Mouse (Mus musculus) adrenal gland, postnatal 10 days (tissue): Measurements from ENCODE around the gene Gm49318. TPM values are rescaled to one million over a fixed set of nuclear protein-coding genes. Genes with fewer than 3 reads are reported as not detected.
"Not testable (repeated sequence)": the region's sequence is repeated elsewhere in the genome, so short reads cannot be mapped to it uniquely, and the experiment has no call there.

Experiments used
- DNase-seq: peaks from one replicate; pipeline ENCODE4 v3.0.0; 2021; ENCODE audit warnings: mixed read lengths
- long read RNA-seq, 2 experiments: library from polyadenylated mRNA; stranded (forward); transcript quantifications; one replicate each; pipeline ENCODE4 v2.0.0; 2021
- total RNA-seq, 2 experiments: library from RNA; stranded (reverse); gene quantifications; 2 replicates each; pipeline ENCODE4 v1.2.3; 2021

The Gm49318 gene
- total RNA-seq: not detected
- long read RNA-seq, experiment 1: 0 reads
- long read RNA-seq, experiment 2: 0 reads

DNA sequence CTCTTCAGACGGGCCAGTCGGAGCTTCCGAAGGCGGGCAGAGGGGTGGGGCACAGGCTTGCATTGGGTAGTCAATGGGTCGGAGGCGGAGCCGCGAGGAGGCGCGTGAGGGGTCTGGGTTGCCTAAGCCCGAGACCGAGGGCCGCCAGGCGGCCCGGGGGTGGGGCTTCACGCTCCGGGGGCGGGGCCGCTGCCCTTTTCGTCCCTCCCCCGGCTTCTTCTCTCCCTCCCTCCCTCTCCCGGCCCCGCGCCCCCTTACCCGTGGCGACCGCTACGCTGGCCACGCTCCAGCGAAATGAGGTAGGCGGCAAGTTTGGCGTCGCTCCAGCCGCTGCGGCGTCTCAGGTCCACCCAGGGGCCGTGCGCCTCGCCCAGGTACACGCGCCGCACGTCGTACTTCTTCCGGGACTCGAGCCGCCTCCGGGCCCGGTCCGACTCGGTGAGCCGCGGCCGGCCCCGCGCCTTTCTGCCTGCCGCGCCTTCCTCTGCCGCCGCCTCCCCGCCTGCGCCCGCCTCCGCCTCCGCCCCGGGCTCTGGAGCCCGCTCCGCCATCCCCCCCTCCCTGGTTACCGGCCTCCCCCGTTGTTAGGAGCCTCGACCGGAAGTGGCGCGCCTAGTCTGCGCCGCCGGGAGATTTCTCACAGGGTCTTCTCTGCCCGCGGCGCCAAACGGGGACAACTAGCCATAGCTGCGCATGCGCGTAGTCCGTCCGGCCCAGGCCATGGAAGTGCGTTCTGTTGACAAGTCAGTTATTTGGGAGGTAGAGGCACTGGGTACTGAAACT, at the start of gene Gm49318, which contains the start of gene Zfp653:
Gene Gm49318, minus strand, starts transcription at position 469 of the 783 bp plus-strand sequence.
Gene Zfp653, minus strand, starts transcription at position 586 of the 783 bp plus-strand sequence.
- DNase-seq: peak; percentile 97

DNA sequence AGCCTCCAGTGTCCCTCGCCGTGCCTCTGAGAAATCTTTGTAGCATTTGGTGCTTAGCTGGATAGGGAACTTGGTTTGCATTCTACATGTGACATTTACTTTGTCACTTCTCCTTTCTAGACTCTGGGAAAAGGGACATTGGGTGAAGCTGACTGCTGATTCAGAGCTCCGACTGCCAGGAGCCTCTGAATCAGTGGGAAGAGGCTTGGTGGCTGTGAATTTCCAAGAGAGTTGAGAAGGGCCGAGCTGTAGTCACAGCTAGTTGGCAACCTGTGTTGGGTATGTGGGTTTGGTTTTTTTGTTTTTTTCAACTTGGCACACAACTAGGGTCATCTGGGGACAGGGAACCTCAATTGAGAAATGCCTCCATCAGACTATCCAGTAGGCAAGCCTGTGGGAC, 48.5 kb upstream of the Gm49318 start:
- peak; percentile 46 for DNase-seq

DNA sequence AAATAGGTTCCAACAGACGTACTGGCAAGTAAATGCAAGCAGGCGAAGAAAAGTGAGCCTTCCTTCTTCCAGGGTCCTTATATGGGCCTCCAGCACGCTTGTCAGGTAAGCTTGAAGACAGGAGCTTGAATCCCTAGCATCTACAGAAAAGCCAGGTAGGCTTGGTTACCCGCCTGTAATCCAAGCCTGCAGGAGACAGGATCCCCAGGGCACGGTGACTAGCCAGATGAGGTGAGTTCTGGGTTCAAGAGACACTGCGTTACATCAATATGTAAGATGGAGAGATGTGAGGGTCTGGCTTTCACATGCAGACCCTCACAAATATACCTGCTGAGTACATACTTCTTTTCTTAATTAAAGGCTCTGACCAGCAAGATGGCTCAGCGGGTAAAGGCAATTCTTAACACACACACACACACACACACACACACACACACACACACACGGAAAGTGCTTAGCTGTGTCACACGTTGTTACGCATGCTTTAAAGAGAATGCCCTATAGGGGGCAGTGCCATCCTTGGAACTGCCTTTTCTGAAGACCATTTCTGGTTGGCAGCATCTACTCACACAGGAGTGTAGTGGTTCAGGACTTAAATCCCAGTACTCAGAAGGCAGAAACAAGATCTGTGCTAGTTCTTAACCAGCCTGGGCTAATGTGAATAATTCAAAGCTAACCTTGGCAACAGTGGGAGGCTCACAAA, 46.8 kb upstream of the Gm49318 start:
- peak; percentile 71 for DNase-seq

DNA sequence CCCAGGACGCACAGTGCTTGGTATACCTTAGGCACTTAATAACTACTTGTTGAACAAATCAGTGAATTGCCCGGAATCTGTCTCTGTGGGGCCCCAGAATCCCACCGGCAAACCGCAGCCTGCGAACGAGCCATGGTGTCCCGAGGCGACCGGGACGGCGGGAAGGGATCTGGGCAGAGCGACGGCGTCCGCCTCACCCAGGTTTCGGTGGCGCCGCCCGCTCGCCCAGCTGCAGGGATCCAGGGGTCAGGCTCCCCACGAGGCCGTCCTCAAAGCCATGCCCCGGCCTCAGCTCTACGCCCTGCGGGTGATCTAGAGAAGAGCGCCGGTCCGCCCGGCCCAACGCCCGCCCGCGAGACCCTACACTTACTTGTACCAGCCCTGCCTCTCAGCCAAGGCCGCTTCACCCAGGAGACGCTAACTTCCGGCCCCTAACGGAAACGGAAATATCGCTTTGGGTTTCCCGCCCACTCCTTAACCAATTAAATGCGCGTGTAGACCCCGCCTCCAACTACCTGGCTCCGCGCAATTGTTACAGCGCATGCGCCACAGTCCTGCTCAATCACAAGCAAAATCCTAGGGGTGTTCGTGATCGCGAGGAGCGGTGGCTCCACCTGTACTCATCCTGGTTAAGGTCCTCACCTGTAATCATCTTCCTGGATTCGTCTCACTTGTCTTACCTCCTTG, 45.8 kb upstream of the Gm49318 start, which contains the start of gene Elof1:
Gene Elof1, minus strand, starts transcription at position 433 of the 687 bp plus-strand sequence.
- peak; percentile 94 for DNase-seq

DNA sequence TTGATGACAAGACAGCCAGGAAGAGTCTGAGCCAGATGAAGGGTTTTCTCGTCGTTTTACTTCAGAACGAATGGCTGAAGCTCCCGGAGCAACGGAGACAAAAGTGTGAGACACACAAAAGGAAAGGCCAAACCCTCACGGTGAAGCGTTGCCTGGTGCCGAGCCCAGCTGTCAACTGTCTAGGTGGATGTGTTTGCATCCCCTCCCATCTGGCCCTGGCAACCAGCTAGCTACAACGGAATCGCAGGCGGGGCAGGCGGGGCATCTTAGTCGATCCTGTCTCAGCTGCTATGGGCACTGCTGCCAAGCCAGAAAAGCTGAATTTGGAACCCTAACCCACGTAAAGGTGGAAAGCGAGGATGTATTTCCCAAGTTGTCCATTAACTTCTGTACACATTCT, 45.0 kb upstream of the Gm49318 start:
- DNase-seq: no peak

DNA sequence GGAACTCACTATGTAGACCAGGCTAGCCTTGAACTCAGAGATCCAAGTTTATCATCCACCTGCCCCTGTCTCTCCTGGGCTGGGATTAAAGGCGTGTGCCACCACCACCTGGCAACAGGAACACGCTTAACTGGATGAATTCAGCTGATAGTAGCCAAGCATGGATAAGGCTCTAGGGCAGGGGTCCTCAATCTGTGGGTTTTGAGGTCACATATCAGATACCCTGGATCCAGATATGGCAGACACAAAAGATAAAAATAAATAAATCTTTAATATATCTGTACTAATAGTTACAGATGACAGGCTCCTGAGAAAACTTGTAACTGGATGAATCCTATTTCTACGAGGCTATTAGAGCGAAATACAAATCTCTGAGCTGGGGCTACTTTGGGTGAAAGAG, 44.6 kb upstream of the Gm49318 start:
- no peak for DNase-seq

DNA sequence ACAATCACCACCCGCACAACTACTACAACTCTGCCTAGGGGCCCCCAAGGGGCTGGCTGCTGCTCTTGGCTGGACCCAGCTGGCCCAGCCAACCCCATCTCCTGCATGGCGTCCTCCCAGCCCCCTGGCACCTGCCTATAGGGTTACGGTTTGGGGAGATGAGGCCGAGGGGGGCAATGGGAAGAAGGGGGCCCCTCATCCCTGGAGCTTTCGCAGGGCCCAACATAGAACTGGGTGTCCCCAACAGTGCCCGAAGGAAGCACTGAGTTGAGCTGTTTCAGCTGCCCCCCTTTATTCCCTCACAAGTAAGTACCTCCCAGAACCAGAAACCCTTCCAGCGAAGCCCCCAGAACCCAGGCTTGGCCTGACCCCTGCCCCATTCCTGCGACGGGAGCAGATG, 37.1 kb upstream of the Gm49318 start:
- no peak for DNase-seq

DNA sequence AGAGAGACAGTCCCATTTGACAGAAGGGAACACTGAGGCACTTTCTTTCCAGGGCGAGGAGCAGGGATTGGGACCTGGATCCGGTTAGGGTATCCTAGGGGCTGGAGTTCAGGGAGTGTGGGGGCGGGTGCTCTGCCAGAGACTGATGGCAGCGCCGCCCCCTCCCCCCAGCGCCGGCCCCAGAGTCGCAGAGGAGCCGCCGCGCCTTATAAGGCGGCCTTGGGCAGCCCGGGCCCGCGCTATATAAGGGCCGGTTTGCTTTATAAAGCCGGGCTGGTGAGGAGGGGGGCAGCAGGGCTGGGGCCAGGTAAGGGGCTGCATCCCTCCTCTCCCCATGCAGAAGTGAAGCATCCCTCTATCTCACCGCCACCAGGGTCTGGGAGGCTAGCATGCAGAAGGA, 28.9 kb upstream of the Gm49318 start:
- no peak for DNase-seq

DNA sequence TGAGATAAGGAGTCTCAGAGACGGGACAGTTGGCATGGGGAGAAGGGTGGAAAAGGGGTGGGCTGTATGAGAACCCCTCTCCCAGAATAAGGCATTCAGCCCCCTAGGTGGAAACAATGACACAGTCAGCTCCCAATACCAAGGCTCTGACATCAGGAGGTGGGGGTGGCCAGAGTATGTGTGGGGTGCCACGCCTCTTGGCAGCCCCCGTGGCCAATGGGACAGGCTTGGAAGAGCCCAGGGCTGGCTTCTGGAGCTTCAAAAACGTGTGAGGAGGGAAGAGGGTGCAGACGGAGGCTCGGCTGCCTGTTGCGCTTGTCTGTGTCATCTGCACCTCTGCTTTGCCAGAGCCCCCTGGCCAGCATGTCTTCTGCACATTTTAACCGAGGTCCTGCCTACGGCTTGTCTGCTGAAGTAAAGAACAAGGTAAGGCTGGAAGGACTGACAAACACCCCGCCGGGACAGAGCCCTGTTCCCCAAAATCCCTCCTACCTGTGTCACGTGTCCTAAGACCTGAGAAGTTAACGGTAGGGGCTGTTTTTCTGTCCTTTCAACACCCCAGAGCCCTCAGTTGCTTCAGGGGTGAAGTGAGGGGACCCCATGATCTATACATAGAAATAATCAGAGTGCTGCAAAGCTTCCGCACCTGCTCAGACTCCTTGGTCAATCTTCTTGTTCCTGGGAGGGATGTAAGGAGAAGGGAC, 28.1 kb upstream of the Gm49318 start, which contains the start of gene Cnn1:
Gene Cnn1, plus strand, starts transcription at position 224 of the 704 bp plus-strand sequence.
- DNase-seq: peak; percentile 46

DNA sequence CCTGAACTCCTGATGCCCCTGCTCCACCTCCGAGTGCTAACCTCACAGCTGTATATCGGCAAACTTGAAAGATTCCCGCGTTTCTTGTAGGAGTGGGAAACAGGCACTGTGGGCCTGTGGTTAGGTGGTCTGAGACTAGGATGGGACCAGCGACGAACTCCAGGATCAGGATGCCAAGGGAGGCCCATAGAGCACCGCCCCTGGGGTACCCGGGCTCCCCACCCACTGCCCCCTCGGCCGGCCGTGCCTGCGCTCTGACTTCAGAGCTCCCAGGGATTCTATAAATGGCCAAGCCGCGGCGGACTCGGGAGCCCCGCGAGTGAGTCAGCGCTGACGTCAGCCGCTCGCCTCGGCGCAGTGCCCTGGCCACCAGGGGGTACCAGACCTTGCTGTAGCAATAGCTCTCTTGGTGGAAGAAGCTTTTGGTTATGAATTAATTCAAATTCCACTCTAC, 24.8 kb upstream of the Gm49318 start:
- DNase-seq: peak; percentile 94

DNA sequence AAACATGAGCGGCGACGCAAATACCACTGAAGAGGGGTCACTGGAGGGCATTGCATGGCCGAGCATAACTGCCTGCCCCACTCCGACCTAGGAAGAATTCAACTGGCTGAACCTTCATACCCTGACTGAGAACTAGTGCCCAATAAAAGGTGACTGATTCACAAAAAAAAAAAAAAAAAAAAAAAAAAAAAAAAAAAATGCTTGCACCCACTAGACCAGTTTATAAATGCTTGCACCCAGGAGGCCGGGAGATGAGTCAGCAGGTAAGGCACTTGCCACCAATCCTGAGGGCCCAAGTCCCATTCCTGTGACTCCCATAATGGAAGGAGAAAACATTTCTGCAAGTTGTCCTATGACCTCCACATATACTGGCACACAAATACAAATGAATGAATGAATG, 21.7 kb upstream of the Gm49318 start:
- DNase-seq: no peak

DNA sequence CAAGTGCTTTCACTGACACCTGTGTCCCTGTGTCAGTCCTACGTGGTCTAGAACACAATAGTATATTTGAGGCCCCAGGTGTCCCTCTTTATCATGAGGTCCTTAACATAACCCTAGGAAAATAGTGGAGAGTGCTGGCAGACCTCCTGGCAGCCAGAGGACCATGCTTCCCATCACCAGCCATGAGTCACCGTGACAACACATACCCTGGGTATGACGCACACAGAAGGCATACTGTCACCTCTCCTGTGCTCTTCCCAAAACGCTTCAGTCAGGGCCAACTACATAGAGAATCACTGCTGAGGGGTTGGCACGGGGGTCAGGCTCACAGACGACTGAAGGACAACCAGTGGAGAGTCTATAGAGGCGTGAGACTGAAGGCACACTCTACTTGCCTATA, 18.9 kb upstream of the Gm49318 start:
- peak; percentile 51 for DNase-seq

DNA sequence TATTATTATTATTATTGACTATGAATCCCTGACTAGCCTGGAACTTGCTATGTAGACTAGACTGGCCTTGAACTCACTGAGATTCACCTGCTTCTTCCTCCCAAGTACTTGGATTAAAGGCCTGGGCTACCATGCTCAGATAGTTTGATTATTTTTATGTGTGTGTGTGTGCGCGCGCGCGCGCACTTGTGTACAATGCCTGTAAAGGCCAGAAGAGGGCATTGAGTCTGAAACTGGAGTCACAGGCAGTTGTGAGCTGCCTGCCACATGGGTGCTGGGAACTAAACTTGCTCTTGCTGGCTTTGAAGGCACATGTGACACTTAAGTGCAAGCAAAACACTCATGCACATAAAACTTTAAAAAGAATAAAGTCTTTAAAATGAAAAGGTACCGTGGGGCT, 18.2 kb upstream of the Gm49318 start:
- DNase-seq: no peak

DNA sequence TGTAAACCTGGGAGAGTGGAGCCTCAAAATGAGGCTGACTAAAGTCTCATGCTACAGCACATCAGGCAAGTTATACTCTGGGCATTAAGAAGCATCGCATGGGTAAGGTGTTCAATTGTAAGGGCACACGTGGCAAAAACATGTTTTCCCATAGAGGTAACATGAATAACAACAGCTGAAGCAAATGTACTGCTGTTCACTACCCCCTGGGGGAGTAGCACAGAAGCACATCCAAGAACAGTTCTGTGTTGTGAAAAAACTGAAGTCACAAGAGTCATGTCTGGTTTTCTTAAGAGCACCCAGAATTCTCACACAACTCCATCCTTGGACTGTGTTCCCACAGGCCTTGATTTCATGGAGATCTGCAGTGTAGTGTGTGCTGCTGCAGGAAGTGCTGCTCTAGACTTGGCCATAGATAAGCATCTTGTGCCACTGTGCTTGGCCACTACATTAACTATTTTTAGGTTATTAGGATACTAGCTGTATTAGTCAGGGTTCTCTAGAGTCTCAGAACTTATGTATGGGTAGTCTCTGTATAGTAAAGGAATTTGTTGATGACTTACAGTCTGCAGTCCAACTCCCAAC, 16.1 kb upstream of the Gm49318 start:
- no peak for DNase-seq

DNA sequence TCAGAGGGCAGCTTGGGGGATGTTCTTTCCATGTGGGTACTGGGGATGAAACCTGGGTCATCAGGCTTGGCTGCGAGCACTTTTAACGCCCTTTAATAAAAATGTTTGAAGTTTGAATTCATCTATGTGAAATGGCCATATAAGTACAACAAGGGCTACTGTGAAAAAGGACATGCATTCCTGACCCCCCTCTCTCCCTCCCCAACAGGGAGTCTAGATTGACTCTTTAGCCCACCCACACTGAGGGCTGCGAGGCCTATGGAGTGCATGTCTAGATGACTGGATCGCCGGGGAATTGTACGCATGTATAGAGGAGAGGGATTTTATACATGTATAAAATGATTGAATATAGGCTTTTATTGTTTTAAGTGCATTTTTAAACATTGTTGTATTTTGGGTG, 15.0 kb upstream of the Gm49318 start:
- DNase-seq: no peak

DNA sequence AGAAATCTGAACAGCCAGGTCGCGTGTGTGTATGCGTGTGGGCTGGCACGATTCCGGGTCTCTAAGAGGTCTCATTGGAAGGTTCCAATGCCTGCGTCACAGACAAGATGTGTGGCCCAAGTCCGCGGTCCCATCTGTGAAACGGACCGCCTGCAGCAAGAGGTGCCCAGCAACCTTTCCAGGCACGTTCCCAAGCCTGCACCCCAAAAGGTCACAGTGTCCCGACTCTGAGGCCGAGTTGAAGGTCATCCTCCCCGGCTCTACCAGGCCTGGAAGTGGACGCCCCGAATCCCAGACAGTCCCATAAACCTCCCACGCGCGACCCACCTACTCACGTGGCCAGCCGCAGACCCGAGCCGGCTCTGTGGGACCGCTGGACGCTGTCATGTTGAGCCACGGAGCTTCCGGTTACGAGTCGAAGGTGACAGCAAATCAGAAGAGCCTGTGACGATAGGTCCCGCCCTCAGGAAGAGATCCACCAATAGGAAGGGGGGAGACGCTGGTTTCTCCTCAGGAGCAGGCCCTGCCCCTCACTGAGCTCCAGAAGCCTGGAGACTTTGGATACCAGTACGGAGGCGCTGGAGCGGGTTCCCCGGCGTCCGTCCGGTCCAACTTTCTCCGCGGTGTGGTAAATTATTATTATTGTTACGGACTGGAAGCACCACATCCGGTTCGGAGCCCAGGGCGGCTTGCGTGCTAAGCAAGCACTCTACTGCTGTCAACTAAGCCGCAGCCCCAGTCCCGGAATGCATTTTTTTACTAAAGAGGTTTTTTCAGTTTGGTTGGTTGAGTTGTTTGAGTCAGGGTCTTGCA, 14.2 kb upstream of the Gm49318 start, which contains the start of gene Ecsit:
Gene Ecsit, minus strand, starts transcription at position 417 of the 813 bp plus-strand sequence.
- peak; percentile 92 for DNase-seq

DNA sequence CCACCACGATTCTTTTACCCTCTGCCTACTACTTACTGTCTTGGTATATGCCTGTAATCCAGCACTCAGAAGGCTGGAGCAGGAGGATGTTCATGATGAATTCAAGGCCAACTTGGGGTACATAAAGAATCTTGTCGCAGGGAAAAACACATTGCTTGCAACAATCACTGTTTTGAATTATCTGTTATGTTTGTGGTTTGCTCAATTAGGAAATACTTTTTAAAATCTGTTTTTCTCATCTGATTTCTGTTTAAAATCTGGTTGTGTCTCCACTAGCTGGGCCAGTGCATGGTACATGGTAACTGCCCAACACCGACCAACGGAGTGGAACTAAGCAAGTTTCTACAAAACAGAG, 13.6 kb upstream of the Gm49318 start:
- DNase-seq: no peak

DNA sequence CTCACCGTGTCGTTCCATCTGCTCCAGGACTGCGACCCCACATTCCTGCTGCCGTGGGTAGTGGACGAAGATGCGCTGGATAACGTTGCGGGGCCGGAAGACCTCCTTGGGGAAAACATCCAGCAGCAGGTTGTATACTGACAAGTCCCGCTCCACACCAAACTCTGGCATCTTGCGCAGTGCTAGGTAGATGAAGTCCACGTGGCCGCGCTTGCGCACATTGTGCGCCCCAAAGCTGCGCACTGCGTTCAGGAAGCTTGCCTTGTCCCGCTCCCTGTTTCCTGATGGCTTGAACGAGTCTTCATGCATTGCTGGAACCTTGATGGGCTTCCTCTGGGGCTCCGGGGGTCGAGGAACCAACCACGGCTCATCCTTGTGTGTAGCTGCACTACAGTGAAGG, 5.2 kb upstream of the Gm49318 start:
- DNase-seq: no peak

DNA sequence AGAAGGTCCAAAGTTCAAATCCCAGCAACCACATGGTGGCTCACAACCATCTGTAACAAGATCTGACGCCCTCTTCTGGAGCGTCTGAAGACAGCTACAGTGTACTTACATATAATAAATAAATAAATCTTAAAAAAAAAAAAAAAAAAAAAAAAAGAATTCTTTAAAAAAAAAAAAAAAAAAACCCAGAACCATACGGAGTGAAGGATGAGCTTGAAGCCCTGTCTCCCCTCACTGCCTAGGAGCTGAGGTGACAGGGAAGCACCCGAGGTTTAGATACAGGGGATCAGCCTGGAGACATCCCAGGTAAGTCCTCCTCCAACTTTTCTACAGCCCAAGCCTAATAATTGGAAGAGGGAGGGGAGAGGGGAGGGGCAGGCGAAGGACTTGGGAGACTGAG, 4.7 kb upstream of the Gm49318 start:
- DNase-seq: not testable (repeated sequence)

DNA sequence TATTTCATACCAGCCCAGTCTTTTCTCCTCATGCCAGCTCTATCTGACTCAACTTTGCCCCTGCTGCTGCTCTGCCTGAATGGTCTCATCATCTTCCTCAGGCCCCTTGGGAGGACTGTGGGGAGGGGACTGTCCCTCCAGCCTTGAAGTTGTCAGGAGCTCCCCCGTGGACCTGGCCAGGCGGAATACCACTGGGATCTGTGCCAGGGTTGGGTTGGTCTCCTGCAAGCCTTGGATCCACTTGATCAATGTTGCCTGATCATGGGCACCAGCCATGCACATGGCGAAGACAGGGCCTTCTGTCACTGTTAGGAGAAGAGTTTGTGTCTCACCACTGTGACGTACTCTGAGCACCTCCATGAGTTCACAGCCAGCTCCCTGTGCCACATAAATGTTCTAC, 1.2 kb upstream of the Gm49318 start:
- DNase-seq: peak; percentile 19
